Mouse (Mus musculus) G1E (cell line): ENCODE data around the gene Clstn1. TPM values are rescaled to one million over a fixed set of nuclear protein-coding genes. Genes with fewer than 3 reads are reported as not detected.

Experiments
- ATAC-seq: 2 replicates; pipeline ENCODE4 v1.8.0; 2016; ENCODE audit warnings: mild to moderate bottlenecking; ENCODE audit not compliant: insufficient number of reproducible peaks, poor library complexity, low FRiP score, severe bottlenecking; ENCODE audit errors: extremely low read depth
- DNase-seq: peaks from one replicate; pipeline ENCODE4 v3.0.0; 2012; ENCODE audit warnings: low spot score
- H3K27me3 ChIP-seq: 2 replicates; pipeline ENCODE4 v1.6.1; 2012; ENCODE audit warnings: mild to moderate bottlenecking, low read length, inconsistent platforms; ENCODE audit not compliant: insufficient read depth
- H3K36me3 ChIP-seq: replicated peaks from 2 replicates; pipeline ENCODE3; 2012; ENCODE audit warnings: mild to moderate bottlenecking, inconsistent platforms
- H3K4me1 ChIP-seq: 2 replicates; pipeline ENCODE4 v1.6.1; 2012; ENCODE audit warnings: low read depth, low read length, inconsistent platforms, mixed read lengths; ENCODE audit not compliant: insufficient read depth
- H3K4me3 ChIP-seq: 2 replicates; pipeline ENCODE4 v1.5.1; 2012; ENCODE audit warnings: low read depth, mild to moderate bottlenecking, inconsistent platforms, low read length, moderate library complexity, mixed read lengths
- H3K9me3 ChIP-seq: replicated peaks from 2 replicates; pipeline ENCODE4 v1.6.1; 2012; ENCODE audit warnings: inconsistent platforms
- CTCF ChIP-seq: IDR thresholded peaks from 2 replicates; pipeline ENCODE4 v1.5.1; 2012; ENCODE audit warnings: low read depth, low read length, inconsistent platforms, mixed read lengths
- GATA1 ChIP-seq: IDR thresholded peaks from 2 replicates; pipeline ENCODE4 v1.6.1; 2012; ENCODE audit warnings: borderline replicate concordance, low read length, inconsistent platforms, mixed read lengths
- GATA2 ChIP-seq: IDR thresholded peaks from 2 replicates; pipeline ENCODE4 v1.6.1; 2012; ENCODE audit warnings: low read depth, low read length, inconsistent platforms, borderline replicate concordance
- POLR2AphosphoS5 ChIP-seq: IDR thresholded peaks from 2 replicates; pipeline ENCODE4 v1.6.1; 2012; ENCODE audit warnings: low read depth, low read length, inconsistent platforms; ENCODE audit not compliant: insufficient replicate concordance
- TAL1 ChIP-seq: conservative IDR thresholded peaks from 2 replicates; pipeline ENCODE4 v1.6.1; 2012; ENCODE audit warnings: low read depth, low read length, inconsistent platforms, mixed read lengths
- polyA plus RNA-seq: library from polyadenylated mRNA; stranded (reverse); fragments of >175 nt; gene quantifications from 2 replicates; pipeline ENCODE4 v1.2.3, GENCODE M21; 2012
- total RNA-seq, 2 experiments: library from RNA; stranded (forward) in 1 of 2; stranded (reverse) in 1 of 2; fragments of 200-1000 nt in 1 of 2; fragments of >200 nt in 1 of 2; fragmentation: Nextera tagmentation in 1 of 2; gene quantifications; 2 replicates each; pipeline ENCODE4 v1.2.3; 2014 to 2017

Clstn1 gene
- total and polyA plus RNA-seq, 3 experiments, result 0.22 to 2.5 (median 0.38) TPM

DNA sequence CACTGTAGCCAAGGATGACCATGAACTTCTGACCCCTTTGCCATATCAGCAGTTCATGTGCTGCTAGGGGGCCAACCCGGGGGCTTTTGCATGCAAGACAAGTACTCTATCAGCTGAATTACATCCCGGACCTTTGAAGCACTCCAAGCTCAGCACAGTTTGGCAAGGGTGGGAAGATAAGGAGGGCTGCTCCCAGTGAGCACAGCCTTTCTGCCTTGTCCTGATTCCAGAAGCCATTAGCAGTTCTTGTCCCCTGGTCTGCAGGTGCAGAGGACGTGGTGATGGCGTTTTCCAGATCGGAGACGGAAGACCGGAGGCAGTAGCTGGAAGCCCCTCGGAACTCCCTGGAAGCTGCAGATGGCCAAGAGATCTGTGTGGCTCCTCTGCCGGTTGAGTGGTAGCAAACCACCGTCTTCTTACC lies 22.3 kb upstream of the Clstn1 start:
- Histone ChIP-seq H3K27me3 (no peaks in the 10 kb centered on the region), H3K4me3 (no peak overlapping the region), H3K36me3 (no peaks in the 10 kb centered on the region), H3K9me3 (no peaks in the 10 kb centered on the region), H3K4me1 (no peaks in the 10 kb centered on the region; the same call in 1 of the 2 replicates)
- TF ChIP-seq TAL1 (no peak), CTCF (no peak), POLR2AphosphoS5 (no peak), GATA1 (no peak), GATA2 (no peak)
- ATAC-seq, result no peak
- no peak for DNase-seq

DNA sequence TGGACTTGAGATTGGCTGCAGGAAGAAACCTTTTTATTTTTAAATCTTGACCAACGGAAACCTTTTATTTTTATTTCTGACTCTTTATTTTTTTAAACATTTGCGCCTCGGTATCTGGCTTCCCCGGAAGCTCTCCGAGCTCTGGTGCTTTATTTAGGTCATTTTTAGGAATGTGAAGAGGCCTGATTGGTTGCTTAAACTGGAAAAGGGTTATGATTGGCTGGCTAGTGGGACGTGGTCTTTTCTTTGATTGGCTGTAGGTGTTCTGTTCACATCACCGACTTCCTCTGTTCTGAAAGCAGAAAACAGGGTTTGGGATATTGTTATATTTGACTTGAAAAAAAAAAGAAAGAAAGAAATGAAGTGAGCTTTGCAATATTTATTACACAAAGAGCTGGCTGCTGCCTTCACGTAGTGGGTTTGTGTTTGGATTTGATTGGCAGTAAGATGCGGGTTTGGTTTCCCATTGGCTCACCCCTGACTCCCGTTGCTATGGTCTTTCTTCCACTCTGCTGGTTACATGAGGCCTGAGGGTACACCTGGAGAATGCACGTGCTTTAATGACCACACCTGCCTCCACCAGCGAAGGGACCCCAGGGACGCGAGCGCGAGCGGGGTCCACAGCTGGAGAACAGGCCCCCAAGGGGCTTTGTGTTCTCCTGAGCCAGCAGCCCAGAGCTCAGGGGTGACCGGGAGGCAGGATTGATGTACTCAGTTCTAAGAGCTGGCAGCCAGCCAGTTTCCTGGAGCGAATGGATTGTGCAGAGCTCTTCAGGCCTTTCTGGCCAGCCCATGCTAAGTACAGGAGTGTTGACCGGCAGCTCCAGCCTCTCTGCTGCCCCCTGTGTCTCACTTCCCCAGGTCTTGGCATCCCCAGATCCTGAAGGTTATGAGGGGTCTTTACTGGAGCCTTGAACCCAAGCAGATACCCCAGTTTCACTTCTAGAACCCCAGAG lies 21.5 kb upstream of the Clstn1 start:
- H3K4me1 ChIP-seq, result no peaks in the 10 kb centered on the region; the same call in 1 of the 2 replicates
- no peak for ATAC-seq
- H3K9me3 ChIP-seq, result no peaks in the 10 kb centered on the region
- no peaks in the 10 kb centered on the region for H3K27me3 ChIP-seq
- no peak overlapping the region for H3K4me3 ChIP-seq
- no peak for TF ChIP-seq TAL1
- no peak for TF ChIP-seq CTCF
- TF ChIP-seq GATA2, result no peak
- no peak for TF ChIP-seq GATA1
- DNase-seq, result no peak
- H3K36me3 ChIP-seq, result no peaks in the 10 kb centered on the region

DNA sequence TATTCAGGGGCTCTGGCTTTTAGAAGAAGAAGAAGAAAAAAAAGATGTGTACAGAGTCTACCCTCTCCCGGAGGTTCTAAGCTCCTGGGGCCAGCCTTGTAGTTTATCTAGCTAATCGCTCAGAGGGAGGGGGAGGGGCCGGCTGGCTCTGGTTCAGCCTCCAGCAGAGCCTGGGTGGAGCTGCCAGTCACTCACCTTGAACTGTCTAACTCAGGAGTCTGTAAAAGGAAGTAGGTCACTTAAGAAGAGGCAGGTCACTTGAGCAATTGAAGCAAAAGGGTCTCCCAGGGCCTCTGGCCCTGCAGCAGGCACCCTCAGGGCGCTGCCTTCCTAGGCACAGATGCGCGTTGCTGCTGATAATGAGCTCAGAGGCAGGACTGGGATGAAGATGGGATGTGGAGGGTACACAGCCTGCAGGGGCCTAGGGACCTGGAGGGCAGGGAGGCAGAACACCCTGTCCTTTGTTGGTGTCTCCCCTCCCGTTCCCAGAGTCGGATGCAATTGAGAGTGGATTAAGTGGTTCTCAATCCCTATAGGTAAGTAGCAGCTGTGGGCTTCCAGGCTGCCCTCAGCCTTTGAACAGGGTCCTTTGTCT lies 18.7 kb upstream of the Clstn1 start:
- H3K9me3 ChIP-seq, result no peaks in the 10 kb centered on the region
- no peak for ATAC-seq
- TF ChIP-seq GATA2, result no peak
- no peak for TF ChIP-seq GATA1
- TF ChIP-seq CTCF, result no peak
- TF ChIP-seq TAL1, result no peak
- no peak for TF ChIP-seq POLR2AphosphoS5
- no peak for DNase-seq
- no peaks in the 10 kb centered on the region for H3K36me3 ChIP-seq
- H3K27me3 ChIP-seq, result peaks cover 4% of the 10 kb centered on the region; the same call in 1 of the 2 replicates
- H3K4me3 ChIP-seq, result no peak overlapping the region
- no peaks in the 10 kb centered on the region; the same call in 1 of the 2 replicates for H3K4me1 ChIP-seq

DNA sequence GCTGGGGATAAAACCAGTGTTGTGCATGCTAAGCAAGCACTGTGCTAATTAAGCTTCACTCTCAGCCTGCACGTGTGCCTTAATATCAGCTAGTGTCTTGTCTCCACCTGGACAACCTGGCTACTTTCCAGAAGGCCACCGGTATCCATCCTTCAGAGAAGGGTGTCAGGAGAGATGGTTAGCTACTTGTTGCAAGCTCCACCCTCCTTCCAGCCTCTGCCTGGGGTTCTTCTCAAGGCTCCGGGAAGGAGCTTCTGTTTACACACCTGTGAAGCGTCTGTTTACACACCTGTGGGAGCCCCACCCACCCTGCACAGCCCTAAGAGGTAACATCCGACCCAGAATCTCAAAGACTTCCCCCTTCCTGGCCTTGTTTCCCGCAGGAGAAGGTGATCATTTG lies 17.6 kb upstream of the Clstn1 start:
- TF ChIP-seq CTCF (no peak), TAL1 (no peak)
- no peaks in the 10 kb centered on the region for H3K9me3 ChIP-seq
- H3K4me3 ChIP-seq, result no peak overlapping the region
- no peak for DNase-seq
- no peaks in the 10 kb centered on the region for H3K36me3 ChIP-seq
- peaks cover 4% of the 10 kb centered on the region; the same call in 1 of the 2 replicates for H3K27me3 ChIP-seq
- ATAC-seq, result no peak
- no peaks in the 10 kb centered on the region; the same call in 1 of the 2 replicates for H3K4me1 ChIP-seq

DNA sequence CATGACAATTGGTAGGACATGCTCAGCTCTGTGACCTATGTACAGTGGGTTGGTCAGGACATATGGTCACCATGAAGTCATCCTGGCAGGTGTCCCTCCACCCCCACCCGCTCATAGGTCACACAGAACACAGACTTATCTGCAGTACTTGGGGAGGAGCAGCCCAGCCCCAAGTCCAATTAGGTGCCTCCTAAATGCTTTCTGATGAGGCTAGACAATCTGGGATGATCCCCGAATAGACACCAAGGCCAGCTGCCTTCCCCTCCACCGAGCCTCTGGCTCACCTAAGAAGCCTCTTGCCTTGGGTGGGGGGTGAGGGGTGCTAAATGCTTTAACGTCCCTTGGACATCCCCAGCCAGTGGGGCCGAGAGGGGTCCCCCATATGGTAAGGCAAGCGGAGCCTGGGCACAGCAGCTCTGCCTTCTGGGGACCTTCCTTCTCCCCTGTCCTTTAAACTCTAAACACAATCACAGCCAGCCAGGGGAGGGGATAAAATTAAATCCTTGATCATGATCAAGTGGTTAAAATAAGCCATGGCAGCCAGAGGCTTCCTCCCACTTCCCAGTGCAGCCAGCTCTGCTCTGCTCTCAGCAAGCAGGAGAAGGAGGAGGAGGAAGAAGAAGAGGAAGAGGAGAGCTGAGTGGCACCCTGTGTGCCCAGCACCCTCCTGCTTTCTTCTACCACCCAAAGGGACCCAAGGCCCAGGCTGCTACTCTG lies 16.3 kb upstream of the Clstn1 start:
- DNase-seq (no peak), ATAC-seq (no peak)
- Histone ChIP-seq H3K4me1 (no peaks in the 10 kb centered on the region; the same call in 1 of the 2 replicates), H3K9me3 (no peaks in the 10 kb centered on the region), H3K4me3 (no peak overlapping the region), H3K27me3 (peaks cover 8% of the 10 kb centered on the region; the same call in 1 of the 2 replicates), H3K36me3 (no peaks in the 10 kb centered on the region)
- TF ChIP-seq GATA1, result no peak
- no peak for TF ChIP-seq TAL1
- TF ChIP-seq GATA2, result no peak
- no peak for TF ChIP-seq CTCF
- TF ChIP-seq POLR2AphosphoS5, result no peak

DNA sequence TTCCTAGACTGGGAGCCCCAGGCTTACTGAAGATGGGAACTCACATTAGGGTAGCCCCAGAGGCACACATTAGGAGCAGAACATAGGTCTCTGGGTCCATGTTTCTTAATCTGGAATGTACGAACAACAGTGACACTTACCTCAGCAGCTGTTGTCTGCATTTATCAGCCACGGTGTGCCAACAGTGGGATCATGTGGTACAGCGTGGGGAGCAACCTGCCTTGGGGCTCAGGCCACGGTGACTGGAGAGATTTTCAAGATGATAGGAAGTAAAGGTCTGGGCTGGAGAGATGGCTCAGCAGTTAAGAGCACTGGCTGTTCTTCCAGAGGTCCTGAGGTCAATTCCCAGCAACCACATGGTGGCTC lies 15.8 kb upstream of the Clstn1 start:
- H3K4me3 ChIP-seq, result no peak overlapping the region
- TF ChIP-seq GATA1, result no peak
- TF ChIP-seq GATA2, result no peak
- no peak for TF ChIP-seq TAL1
- TF ChIP-seq POLR2AphosphoS5, result no peak
- no peak for TF ChIP-seq CTCF
- H3K9me3 ChIP-seq, result no peaks in the 10 kb centered on the region
- no peaks in the 10 kb centered on the region; the same call in 1 of the 2 replicates for H3K4me1 ChIP-seq
- ATAC-seq, result no peak
- DNase-seq, result no peak
- peaks cover 8% of the 10 kb centered on the region; the same call in 1 of the 2 replicates for H3K27me3 ChIP-seq
- no peaks in the 10 kb centered on the region for H3K36me3 ChIP-seq
